Mouse (Mus musculus) bone marrow macrophage, adult 2 months (primary cell): Measurements from ENCODE around the gene Gm17324.

ENCODE experiments used
- CTCF ChIP-seq: IDR thresholded peaks from 2 replicates; pipeline ENCODE4 v1.5.1; 2012; ENCODE audit warnings: low read depth, mild to moderate bottlenecking, low read length, moderate library complexity
- POLR2A ChIP-seq: IDR thresholded peaks from 2 replicates; pipeline ENCODE4 v1.6.1; 2012; ENCODE audit warnings: mild to moderate bottlenecking, low read depth, low read length, borderline replicate concordance

DNA sequence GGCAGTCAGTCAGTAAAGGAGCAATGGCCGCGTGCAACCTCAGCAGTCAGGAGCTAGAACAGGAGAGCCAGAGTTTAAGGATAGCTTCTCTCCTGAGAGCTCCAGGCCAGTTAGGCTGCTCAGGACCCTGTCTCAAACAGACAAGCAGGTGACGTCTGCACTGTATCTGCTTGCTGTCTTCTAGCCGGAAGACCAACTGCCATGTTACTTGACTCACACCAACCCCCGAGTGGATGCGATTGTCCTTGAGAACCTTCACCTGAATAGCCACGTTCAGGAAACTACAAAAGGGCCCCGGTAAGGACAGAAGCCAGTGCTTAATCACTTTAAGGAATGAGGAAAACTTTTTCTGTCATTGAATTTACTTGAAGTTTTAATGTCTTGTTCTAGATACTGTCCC lies 8.4 kb upstream of the Gm17324 start:
- no peak for TF ChIP-seq CTCF
- no peak for TF ChIP-seq POLR2A
